Mouse (Mus musculus) erythroid progenitor cell, adult 5-6 weeks (primary cell): ENCODE measurements around the gene Olfr1424. TPM values are rescaled to one million over a fixed set of nuclear protein-coding genes. Genes with fewer than 3 reads are reported as not detected.

Experiments
- ATAC-seq: replicated peaks from 2 replicates; pipeline ENCODE4 v1.8.0; 2016; ENCODE audit warnings: moderate number of reproducible peaks, mild to moderate bottlenecking, moderate TSS enrichment, inconsistent platforms; ENCODE audit not compliant: poor library complexity, low FRiP score, severe bottlenecking
- total RNA-seq, 2 experiments: library from RNA; stranded (forward) in 1 of 2; stranded (reverse) in 1 of 2; fragments of 150-400 nt in 1 of 2; fragments of 186-747, 209-891 nt in 1 of 2; gene quantifications; 2 replicates each; pipeline versions ENCODE4 v1.2.3 to v1.2.4; 2015 to 2017; ENCODE audit warnings: low replicate concordance in 2 of 2

Olfr1424 gene
- total RNA-seq, 2 experiments from 2014 or later: not detected

DNA sequence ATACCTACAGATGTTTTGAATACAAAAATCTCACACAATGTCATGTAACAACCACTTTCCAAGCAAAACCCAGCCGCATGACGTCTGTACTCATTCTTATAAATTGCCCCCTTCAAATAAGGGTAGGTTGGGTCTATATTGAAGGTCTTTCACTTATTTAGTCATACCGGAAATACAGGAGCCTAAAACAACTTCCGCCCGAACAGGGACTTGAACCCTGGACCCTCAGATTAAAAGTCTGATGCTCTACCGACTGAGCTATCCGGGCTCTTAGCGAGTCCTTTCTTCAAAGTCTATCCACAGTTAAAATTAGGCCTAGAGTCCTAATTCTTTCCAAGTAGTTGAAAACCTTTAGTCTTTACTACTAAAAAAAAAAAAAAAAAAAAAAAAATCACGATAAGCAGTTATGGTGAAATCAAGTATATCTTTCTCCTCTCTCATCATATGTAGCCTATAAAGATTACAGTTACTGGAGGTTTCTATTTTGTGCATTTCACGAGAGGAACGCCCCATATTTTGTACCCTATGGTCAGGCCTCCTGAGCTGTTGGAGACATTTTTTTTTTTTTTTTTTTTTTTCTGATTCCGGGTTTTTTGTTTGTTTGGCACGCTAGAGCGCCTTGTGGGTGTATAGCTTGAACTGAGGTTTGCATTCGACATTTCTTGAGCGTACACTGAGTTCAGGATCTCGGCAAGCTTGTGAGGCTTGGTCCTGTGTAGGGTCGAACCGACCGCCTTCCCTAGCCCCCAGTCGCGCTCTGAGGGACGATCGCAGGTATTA lies 52.8 kb downstream of the Olfr1424 start:
- ATAC-seq: no peak

Other genes starting within 250 kb of the Olfr1424 start
- gene Stx3, start 243.3 kb downstream of the Olfr1424 start, total RNA-seq (2015; ENCODE audit: low replicate concordance): 2.2 TPM in 1 of 2 replicates, not detected in the other
- gene Stx3, start 243.3 kb downstream of the Olfr1424 start, total RNA-seq (2017; ENCODE audit: low replicate concordance): 0.39 and 6.0 TPM in 2 replicates
- not detected in 2 replicates for gene Olfr1417, start 223.5 kb downstream of the Olfr1424 start, total RNA-seq (2015; ENCODE audit: low replicate concordance)
- not detected in 2 replicates for gene Olfr1417, start 223.5 kb downstream of the Olfr1424 start, total RNA-seq (2017; ENCODE audit: low replicate concordance)
- not detected in 2 replicates for gene Olfr1418, start 201.6 kb downstream of the Olfr1424 start, total RNA-seq (2015; ENCODE audit: low replicate concordance)
- not detected in 2 replicates for gene Olfr1418, start 201.6 kb downstream of the Olfr1424 start, total RNA-seq (2017; ENCODE audit: low replicate concordance)
- gene Olfr1419, start 187.6 kb downstream of the Olfr1424 start, total RNA-seq (2015; ENCODE audit: low replicate concordance): not detected in 2 replicates
- gene Olfr1419, start 187.6 kb downstream of the Olfr1424 start, total RNA-seq (2017; ENCODE audit: low replicate concordance): not detected in 2 replicates
- not detected in 2 replicates for gene Olfr1420, start 176.1 kb downstream of the Olfr1424 start, total RNA-seq (2015; ENCODE audit: low replicate concordance)
- not detected in 2 replicates for gene Olfr1420, start 176.1 kb downstream of the Olfr1424 start, total RNA-seq (2017; ENCODE audit: low replicate concordance)
- 9.6 and 12.3 TPM in 2 replicates for gene Patl1, start 150.3 kb downstream of the Olfr1424 start, total RNA-seq (2015; ENCODE audit: low replicate concordance)
- 2.7 and 5.3 TPM in 2 replicates for gene Patl1, start 150.3 kb downstream of the Olfr1424 start, total RNA-seq (2017; ENCODE audit: low replicate concordance)
- gene Osbp, start 96.7 kb downstream of the Olfr1424 start, total RNA-seq (2015; ENCODE audit: low replicate concordance): 23.5 and 34.6 TPM in 2 replicates
- 32.1 and 32.3 TPM in 2 replicates for gene Osbp, start 96.7 kb downstream of the Olfr1424 start, total RNA-seq (2017; ENCODE audit: low replicate concordance)
- not detected in 2 replicates for gene Olfr1423, start 21.4 kb downstream of the Olfr1424 start, total RNA-seq (2015; ENCODE audit: low replicate concordance)
- not detected in 2 replicates for gene Olfr1423, start 21.4 kb downstream of the Olfr1424 start, total RNA-seq (2017; ENCODE audit: low replicate concordance)
- gene Olfr1425, start 15.0 kb upstream of the Olfr1424 start, total RNA-seq (2015; ENCODE audit: low replicate concordance): not detected in 2 replicates
- gene Olfr1425, start 15.0 kb upstream of the Olfr1424 start, total RNA-seq (2017; ENCODE audit: low replicate concordance): not detected in 2 replicates
- gene Olfr1426, start 29.3 kb upstream of the Olfr1424 start, total RNA-seq (2015; ENCODE audit: low replicate concordance): not detected in 2 replicates
- gene Olfr1426, start 29.3 kb upstream of the Olfr1424 start, total RNA-seq (2017; ENCODE audit: low replicate concordance): not detected in 2 replicates
- gene Olfr1427, start 40.7 kb upstream of the Olfr1424 start, total RNA-seq (2015; ENCODE audit: low replicate concordance): not detected in 2 replicates
- not detected in 2 replicates for gene Olfr1427, start 40.7 kb upstream of the Olfr1424 start, total RNA-seq (2017; ENCODE audit: low replicate concordance)
- gene Olfr1428, start 53.2 kb upstream of the Olfr1424 start, total RNA-seq (2015; ENCODE audit: low replicate concordance): not detected in 2 replicates
- not detected in 2 replicates for gene Olfr1428, start 53.2 kb upstream of the Olfr1424 start, total RNA-seq (2017; ENCODE audit: low replicate concordance)
- gene Olfr76, start 60.5 kb upstream of the Olfr1424 start, total RNA-seq (2015; ENCODE audit: low replicate concordance): not detected in 2 replicates
- gene Olfr76, start 60.5 kb upstream of the Olfr1424 start, total RNA-seq (2017; ENCODE audit: low replicate concordance): not detected in 2 replicates
- gene Olfr1555-ps1, start 107.4 kb upstream of the Olfr1424 start, total RNA-seq (2015; ENCODE audit: low replicate concordance): not detected in 2 replicates
- gene Olfr1555-ps1, start 107.4 kb upstream of the Olfr1424 start, total RNA-seq (2017; ENCODE audit: low replicate concordance): not detected in 2 replicates
- not detected in 2 replicates for gene Olfr1431, start 138.0 kb upstream of the Olfr1424 start, total RNA-seq (2015; ENCODE audit: low replicate concordance)
- gene Olfr1431, start 138.0 kb upstream of the Olfr1424 start, total RNA-seq (2017; ENCODE audit: low replicate concordance): not detected in 2 replicates
- not detected in 2 replicates for gene Olfr1432, start 169.9 kb upstream of the Olfr1424 start, total RNA-seq (2015; ENCODE audit: low replicate concordance)
- not detected in 2 replicates for gene Olfr1432, start 169.9 kb upstream of the Olfr1424 start, total RNA-seq (2017; ENCODE audit: low replicate concordance)
- not detected in 2 replicates for gene Olfr262, start 179.0 kb upstream of the Olfr1424 start, total RNA-seq (2015; ENCODE audit: low replicate concordance)
- gene Olfr262, start 179.0 kb upstream of the Olfr1424 start, total RNA-seq (2017; ENCODE audit: low replicate concordance): not detected in 2 replicates
- gene Olfr235, start 198.3 kb upstream of the Olfr1424 start, total RNA-seq (2015; ENCODE audit: low replicate concordance): not detected in 2 replicates
- not detected in 2 replicates for gene Olfr235, start 198.3 kb upstream of the Olfr1424 start, total RNA-seq (2017; ENCODE audit: low replicate concordance)
- not detected in 2 replicates for gene Olfr1434, start 217.2 kb upstream of the Olfr1424 start, total RNA-seq (2015; ENCODE audit: low replicate concordance)
- not detected in 2 replicates for gene Olfr1434, start 217.2 kb upstream of the Olfr1424 start, total RNA-seq (2017; ENCODE audit: low replicate concordance)
- not detected in 2 replicates for gene Olfr1436, start 236.4 kb upstream of the Olfr1424 start, total RNA-seq (2015; ENCODE audit: low replicate concordance)
- gene Olfr1436, start 236.4 kb upstream of the Olfr1424 start, total RNA-seq (2017; ENCODE audit: low replicate concordance): not detected in 2 replicates